Mouse (Mus musculus) heart, adult 2 months (tissue): ENCODE measurements around the gene Hist1h2be. TPM values are rescaled to one million over a fixed set of nuclear protein-coding genes. Genes with fewer than 3 reads are reported as not detected.
A peak's percentile ranks its signal among the peaks of the same experiment; 100 is the strongest.
"Not testable (repeated sequence)": the region's sequence is repeated elsewhere in the genome, so short reads cannot be mapped to it uniquely, and the experiment has no call there.

ENCODE experiments used
- DNase-seq, 2 experiments: peaks; one replicate each; pipeline ENCODE4 v3.0.0; 2021
- H3K27ac ChIP-seq: fragments of 200-600 bp; 2 replicates; pipeline ENCODE4 v1.8.1; 2022
- H3K27me3 ChIP-seq: fragments of 200-500 bp; 2 replicates; pipeline ENCODE4 v1.6.1; 2012; ENCODE audit warnings: mild to moderate bottlenecking, low read length, inconsistent platforms, mixed read lengths; ENCODE audit not compliant: control insufficient read depth, insufficient read depth
- H3K36me3 ChIP-seq: fragments of 200-500 bp; 2 replicates; pipeline ENCODE4 v1.6.1; 2012; ENCODE audit warnings: low read length, inconsistent platforms; ENCODE audit not compliant: control insufficient read depth, insufficient read depth
- H3K4me1 ChIP-seq: fragments of 200-500 bp; 2 replicates; pipeline ENCODE4 v1.6.1; 2011; ENCODE audit warnings: low read length; ENCODE audit not compliant: control insufficient read depth, insufficient read depth
- H3K4me3 ChIP-seq: fragments of 200-600 bp; 2 replicates; pipeline ENCODE4 v1.8.1; 2022
- H3K79me2 ChIP-seq: fragments of 200-500 bp; replicated peaks from 2 replicates; pipeline ENCODE4 v1.6.1; 2012; ENCODE audit warnings: mild to moderate bottlenecking, inconsistent platforms, low read length, moderate library complexity, mixed read lengths; ENCODE audit not compliant: control insufficient read depth, insufficient read depth
- H3K9ac ChIP-seq: fragments of 200-500 bp; 2 replicates; pipeline ENCODE4 v1.6.1; 2012; ENCODE audit warnings: low read depth, mild to moderate bottlenecking, control low read depth, inconsistent platforms, low read length, mixed read lengths
- CTCF ChIP-seq: fragments of 200-600 bp; IDR thresholded peaks from 2 replicates; pipeline ENCODE4 v1.8.1; 2022; ENCODE audit warnings: antibody characterized with exemption, mild to moderate bottlenecking, moderate library complexity
- EP300 ChIP-seq: fragments of 200-500 bp; IDR thresholded peaks from 2 replicates; pipeline ENCODE4 v1.6.1; 2011; ENCODE audit warnings: low read depth, low read length, control low read depth; ENCODE audit not compliant: insufficient read depth
- POLR2A ChIP-seq: fragments of 200-500 bp; IDR thresholded peaks from 2 replicates; pipeline ENCODE4 v1.6.1; 2011; ENCODE audit warnings: mild to moderate bottlenecking, low read depth, low read length, control low read depth; ENCODE audit not compliant: insufficient read depth
- WGBS: fragments of 180-500 bp; shearing (Covaris S2); methylation state at CpG from one replicate; pipeline ENCODE4 v1.1.7; 2018; 5-methylcytosine and 5-hydroxymethylcytosine counted together
- intact Hi-C: fragments of 180-260 bp; cut with DNase I; formaldehyde crosslinking; loops from one replicate; pipeline ENCODE4 v1.15.1; 2025
- polyA plus RNA-seq: library from polyadenylated mRNA; depleted of rRNA; stranded (reverse); fragments of >200 nt; gene quantifications from 2 replicates; pipeline ENCODE4 v1.2.3, GENCODE M21; 2012
- total RNA-seq, 2 experiments: library from RNA; stranded (reverse); gene quantifications; 2 replicates each; pipeline ENCODE4 v1.2.3; 2021

Hist1h2be gene
- total and polyA plus RNA-seq, 3 experiments = 2.4 to 9.8 (median 8.8) TPM

- DNase-seq = no peak
- Histone ChIP-seq H3K27me3 (no peaks in the 10 kb centered on the region), H3K9ac (peak overlapping the region; percentile 60; the same call in 1 of the 2 replicates), H3K79me2 (no peaks in the 10 kb centered on the region), H3K36me3 (peaks cover 4% of the 10 kb centered on the region; the same call in 1 of the 2 replicates), H3K27ac (peak overlapping the region; percentile 95), H3K4me1 (peaks cover 4% of the 10 kb centered on the region), H3K4me3 (peak overlapping the region; percentile 67)
- intact Hi-C loops = loop anchor here (1.0 to 10.0 kb wide), 4 partner anchors 35 to 1872 kb away; partner anchors contain the start of genes Hist1h1b, Hist1h2ai, Hist1h2an and Hist1h2be
- 1% methylated on average over 22 of the region's 22 CpGs for WGBS
- TF ChIP-seq POLR2A = no peak
- TF ChIP-seq EP300 = no peak
- TF ChIP-seq CTCF = no peak
Measured at GRCm38 (mm10) chr13:23586099-23586939, 34.6 kb downstream of the Hist1h2be start.

GRCm38 (mm10) chr13:23585442-23586098 is 35.4 kb downstream of the Hist1h2be start:
- peak; percentile 77 to 80 for DNase-seq
- intact Hi-C loops = loop anchor here (1.0 to 10.0 kb wide), 6 partner anchors 36 to 1871 kb away; partner anchors contain the start of genes Hist1h1b, Hist1h2ai, Hist1h2an and Hist1h2bc
- not testable (repeated sequence) for H3K36me3 ChIP-seq, H3K4me1 ChIP-seq, H3K27me3 ChIP-seq, H3K79me2 ChIP-seq
- WGBS = under 1% methylated on average over 35 of the region's 36 CpGs
- TF ChIP-seq POLR2A = peak; percentile 96
- H3K27ac ChIP-seq = peak overlapping the region; percentile 95
- peak overlapping the region; percentile 79 for H3K9ac ChIP-seq
- peak overlapping the region; percentile 67 for H3K4me3 ChIP-seq

GRCm38 (mm10) chr13:23585029-23585441 is 35.9 kb downstream of the Hist1h2be start:
- intact Hi-C loops = loop anchor here (2.0 to 10.0 kb wide), 4 partner anchors 54 to 1870 kb away; partner anchors contain the start of genes Hist1h1b, Hist1h2ai, Hist1h2an and Hist1h2bc
- Histone ChIP-seq H3K79me2 (no peaks in the 10 kb centered on the region), H3K27ac (peak overlapping the region; percentile 95), H3K4me3 (peak overlapping the region; percentile 67), H3K4me1 (peaks cover 4% of the 10 kb centered on the region), H3K36me3 (peaks cover 4% of the 10 kb centered on the region; the same call in 1 of the 2 replicates), H3K27me3 (no peaks in the 10 kb centered on the region), H3K9ac (peak overlapping the region; percentile 73)
- TF ChIP-seq POLR2A (peak; percentile 57), EP300 (no peak)
- WGBS = under 1% methylated on average over 21 of the region's 21 CpGs
- DNase-seq = peak; percentile 79 to 83

- H3K27ac ChIP-seq = peak overlapping the region; percentile 95
- TF ChIP-seq POLR2A (no peak), CTCF (no peak), EP300 (no peak)
- no peaks in the 10 kb centered on the region for H3K27me3 ChIP-seq
- H3K9ac ChIP-seq = peak overlapping the region; percentile 23
- H3K79me2 ChIP-seq = no peaks in the 10 kb centered on the region
- peaks cover 4% of the 10 kb centered on the region; the same call in 1 of the 2 replicates for H3K36me3 ChIP-seq
- DNase-seq = no peak
- intact Hi-C loops = loop anchor here (2.0 to 10.0 kb wide), 6 partner anchors 54 to 1870 kb away; partner anchors contain the start of genes Hist1h1b, Hist1h2ag, Hist1h2ai and Hist1h2an
- peaks cover 4% of the 10 kb centered on the region for H3K4me1 ChIP-seq
- H3K4me3 ChIP-seq = peak overlapping the region; percentile 67
Measured at GRCm38 (mm10) chr13:23584331-23584730, 36.6 kb downstream of the Hist1h2be start.

GRCm38 (mm10) chr13:23583387-23584068 is 37.4 kb downstream of the Hist1h2be start:
- H3K79me2 ChIP-seq = no peaks in the 10 kb centered on the region
- peaks cover 4% of the 10 kb centered on the region for H3K4me1 ChIP-seq
- H3K36me3 ChIP-seq = peaks cover 4% of the 10 kb centered on the region; the same call in 1 of the 2 replicates
- intact Hi-C loops = loop anchor here (2.0 to 10.0 kb wide), 6 partner anchors 53 to 1869 kb away; partner anchors contain the start of genes Hist1h1b, Hist1h2ag, Hist1h2ai and Hist1h2an
- no peak for DNase-seq
- TF ChIP-seq POLR2A (no peak), CTCF (no peak), EP300 (no peak)
- no peak overlapping the region; the same call in 1 of the 2 replicates for H3K27ac ChIP-seq
- no peak overlapping the region for H3K9ac ChIP-seq
- no peaks in the 10 kb centered on the region for H3K27me3 ChIP-seq
- H3K4me3 ChIP-seq = no peak overlapping the region; the same call in 1 of the 2 replicates
